Mouse (Mus musculus) gastrocnemius, postnatal 25 days (tissue): ENCODE results near the gene Csrnp2. TPM values are rescaled to one million over a fixed set of nuclear protein-coding genes. Genes with fewer than 3 reads are reported as not detected.

ENCODE experiments used
- DNase-seq: peaks from one replicate; pipeline ENCODE4 v3.0.0; 2022
- total RNA-seq, 2 experiments: library from RNA; stranded (reverse); gene quantifications; 1 replicate in 1 of 2; 2 replicates in 1 of 2; pipeline ENCODE4 v1.2.3; 2021

Gene Csrnp2
- total RNA-seq, 2 experiments from 2014 or later, result 2.1 to 2.6 TPM

DNA sequence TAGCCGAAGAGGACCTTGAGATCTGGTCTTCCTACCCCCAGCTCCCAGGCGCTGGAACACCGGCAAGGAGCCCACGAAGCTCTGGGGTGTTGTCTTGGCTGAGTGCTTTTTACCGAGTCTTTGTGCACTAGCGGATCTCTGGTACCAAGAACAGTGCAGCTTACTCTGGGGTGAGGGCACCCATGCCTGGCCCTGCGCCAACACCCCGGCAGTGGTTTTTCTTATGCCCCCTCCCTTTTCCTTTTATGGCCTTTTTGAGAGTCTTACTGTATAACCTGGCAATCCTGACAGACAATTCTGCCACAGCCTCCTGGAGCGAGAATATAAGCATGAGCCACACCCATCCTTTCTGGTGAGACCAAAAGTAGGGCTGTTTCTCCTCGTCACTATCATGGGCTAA is 16.9 kb downstream of the Csrnp2 start:
- DNase-seq, result no peak

DNA sequence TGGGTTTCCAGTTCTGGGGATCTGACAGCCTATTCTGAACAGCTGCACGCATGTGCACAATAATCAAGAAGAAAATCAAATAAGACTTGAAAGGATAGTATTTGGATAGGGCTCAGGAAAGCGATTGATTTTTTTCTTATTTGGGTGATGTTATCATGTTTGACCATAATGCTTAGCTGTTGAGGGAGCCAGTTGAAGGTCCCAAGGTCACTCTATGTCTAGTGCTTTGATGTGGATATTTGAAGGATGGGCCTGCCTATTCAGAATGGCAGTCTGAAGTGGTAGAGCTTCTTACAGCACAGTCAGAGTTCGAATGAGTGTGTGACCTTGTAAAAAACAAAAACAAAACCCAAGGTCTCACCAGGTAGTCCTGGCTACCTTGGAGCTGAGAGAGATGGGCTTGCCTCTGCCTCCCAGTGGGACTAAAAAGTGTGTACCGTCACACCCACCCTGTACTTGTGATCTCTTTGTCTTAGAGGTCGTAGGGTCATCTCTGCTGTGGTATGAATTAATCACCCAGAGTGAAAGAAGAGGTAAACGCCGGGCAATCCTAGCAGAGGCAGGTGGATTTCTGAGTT is 21.3 kb downstream of the Csrnp2 start:
- no peak for DNase-seq

DNA sequence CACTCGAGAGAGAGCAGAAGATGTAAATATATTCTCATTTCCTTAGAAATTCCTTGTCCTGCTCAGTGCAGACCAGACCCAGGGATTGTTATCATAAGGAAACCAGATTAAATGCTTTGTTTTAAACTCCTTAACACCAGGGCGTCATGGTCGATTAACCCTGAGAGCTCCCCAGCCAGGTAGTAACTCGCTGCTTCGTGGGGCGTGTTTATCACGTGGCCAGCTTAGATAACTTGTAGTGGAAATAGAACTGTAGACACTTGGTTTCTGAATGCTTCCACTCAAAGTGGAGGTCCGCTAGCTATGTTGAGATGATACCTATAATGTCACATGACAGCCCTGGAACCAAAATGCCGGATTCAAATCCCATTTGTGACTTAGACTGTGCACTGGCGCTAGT is 25.3 kb downstream of the Csrnp2 start:
- DNase-seq, result no peak

DNA sequence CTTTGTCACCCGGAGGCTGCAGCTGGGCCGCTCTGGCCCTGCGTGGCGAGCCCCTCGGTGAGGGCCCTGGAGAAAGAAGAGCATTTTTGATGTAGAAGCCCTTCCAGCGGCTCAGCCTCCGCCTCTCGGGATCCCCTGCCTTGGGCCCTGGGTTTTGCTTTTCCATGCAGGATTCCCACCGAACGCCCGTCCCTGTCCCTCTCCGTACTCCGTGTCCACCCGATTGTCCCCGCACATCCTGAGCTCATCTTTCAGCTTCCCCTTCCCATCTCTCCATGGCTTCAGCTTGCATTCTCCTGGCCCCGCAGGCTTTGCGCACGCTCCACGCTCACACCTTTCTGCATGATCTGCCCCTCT is 26.1 kb downstream of the Csrnp2 start:
- no peak for DNase-seq

DNA sequence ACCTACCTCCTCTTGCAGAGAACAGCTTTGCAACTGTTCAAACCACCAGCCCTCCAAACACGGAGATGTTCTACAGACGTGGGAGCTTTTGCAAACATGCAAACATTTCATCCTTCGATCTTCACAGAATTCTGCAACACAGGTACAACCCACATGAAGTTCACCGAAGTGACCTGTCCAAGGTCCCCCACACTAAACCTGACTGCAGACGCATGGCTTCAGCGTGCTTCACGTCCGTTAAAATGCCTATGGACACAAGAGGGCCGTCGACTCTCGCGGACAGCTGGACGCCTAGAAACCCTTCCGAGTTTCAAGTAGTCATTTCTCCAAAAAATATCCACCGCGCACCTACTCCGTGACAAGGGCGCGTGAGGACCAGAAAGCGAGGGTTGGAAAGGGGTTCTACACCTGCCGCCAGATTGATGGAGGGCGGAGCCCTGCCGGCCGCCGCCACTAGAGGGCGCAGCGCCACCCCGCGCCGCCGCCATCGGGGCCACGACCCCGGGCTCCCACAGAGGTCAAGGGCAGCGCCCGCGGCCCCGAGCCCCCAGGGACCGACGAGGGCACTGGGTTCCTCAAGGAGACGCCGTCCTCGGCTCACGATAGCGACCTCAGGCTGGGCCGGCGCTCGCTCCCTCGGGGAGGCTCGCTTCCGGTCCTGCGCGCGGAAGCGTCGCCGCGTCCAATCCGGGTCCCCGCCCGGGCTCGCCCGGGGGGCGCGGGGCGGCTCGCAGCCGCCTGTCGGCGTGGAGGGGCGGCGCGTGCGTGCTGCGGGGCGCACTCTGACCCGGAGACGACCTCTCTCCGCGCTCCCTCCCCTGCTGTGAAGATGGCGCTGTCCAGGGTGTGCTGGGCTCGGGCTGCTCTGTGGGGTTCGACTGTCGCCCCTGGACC is 26.7 kb downstream of the Csrnp2 start, which contains the start of gene Letmd1:
TSS of gene Letmd1 (plus strand) at position 729 of the 894 bp plus-strand sequence.
- peak; percentile 92 for DNase-seq

DNA sequence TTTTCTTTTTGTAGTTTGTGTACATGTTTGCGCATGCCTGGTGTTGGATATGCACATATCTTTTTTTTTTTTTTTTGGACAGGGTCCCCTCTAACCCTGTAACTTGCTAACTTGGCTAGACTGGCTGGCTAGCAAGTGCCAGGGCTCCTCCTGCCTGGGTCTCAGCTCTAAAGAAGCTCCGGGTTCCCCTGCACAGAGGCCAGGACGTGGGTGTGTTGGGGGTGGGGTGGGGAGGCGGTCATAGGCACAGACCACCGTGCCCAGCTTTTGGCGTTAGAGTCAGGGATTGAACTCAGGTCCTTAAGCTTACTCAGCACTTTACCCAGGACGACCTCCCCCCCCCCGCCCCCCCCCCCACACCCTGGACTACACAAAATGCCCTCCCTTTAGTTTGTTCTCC is 27.6 kb downstream of the Csrnp2 start:
- DNase-seq, result no peak

DNA sequence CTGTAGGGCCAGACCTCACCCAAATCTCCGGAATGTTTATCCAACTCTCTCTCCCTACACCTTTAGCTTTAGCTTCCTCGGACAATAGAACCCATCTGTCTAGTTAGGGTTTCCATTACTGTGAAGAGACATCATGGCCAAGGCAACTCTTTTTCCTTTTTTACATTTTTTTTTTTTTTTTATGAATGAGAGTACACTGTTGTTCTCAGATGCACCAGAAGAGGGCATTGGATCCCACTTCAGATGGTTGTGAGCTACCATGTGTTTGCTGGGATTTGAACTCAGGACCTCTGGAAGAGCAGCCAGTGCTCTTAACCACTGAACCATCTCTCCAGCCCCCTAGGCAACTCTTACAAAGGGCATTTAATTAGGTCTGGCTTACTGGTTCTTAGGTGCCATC is 29.9 kb downstream of the Csrnp2 start:
- no peak for DNase-seq

DNA sequence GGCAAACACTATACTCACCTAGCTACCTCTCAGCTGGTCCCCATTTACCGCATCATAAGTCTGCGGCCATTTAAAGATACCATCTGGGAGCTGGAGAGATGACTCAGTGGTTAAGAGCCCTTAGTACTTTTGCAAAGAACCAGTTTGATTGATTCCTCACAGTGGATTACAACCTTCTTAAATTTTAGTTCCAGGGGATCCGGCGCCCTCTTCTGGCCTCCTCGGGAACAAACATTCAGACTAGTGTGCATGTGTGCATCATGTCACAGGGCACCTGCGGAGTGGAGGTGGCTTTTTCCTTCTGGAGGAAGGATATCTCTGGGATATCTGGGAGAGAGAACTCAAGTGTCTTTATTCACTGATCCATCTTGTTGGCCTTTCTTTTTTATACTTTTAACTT is 31.6 kb downstream of the Csrnp2 start:
- DNase-seq, result no peak

DNA sequence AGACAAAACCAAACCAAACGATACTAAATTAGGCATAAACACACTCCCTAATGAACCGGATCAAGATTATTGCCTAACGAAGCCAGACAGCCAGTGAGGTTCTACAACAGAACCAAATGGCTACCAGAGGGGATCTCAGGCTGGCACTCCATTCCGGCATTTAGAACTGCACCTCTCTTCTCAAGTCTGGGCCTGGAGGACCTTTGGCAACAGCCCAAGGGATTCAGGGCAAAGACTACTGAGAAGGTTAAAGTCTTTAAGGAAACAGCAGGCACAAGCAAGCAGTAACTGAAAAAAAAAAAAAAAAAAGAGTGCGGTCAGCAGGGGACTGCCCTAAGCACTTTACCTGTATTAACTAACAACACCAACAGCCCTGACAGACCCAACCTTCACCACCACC is 33.2 kb downstream of the Csrnp2 start:
- no peak for DNase-seq

DNA sequence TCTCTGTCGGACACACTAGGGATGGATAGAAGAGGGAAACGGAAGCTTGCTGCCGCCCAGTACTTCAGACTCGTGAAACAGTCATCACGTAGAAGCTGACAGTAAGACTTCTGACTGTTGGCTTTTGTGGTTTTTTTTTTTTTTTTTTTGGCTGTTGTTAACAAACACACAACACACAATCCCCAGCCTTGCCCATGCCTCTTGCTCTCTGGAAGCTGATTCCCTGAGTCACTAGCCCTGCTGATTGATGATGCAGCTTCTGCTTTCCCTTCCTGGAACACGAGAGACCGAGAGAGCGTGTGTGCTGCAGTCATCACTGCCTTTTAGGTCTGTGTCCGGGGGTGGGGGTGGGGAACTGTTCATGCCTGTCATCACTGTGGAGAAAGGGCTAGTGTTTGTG is 33.6 kb downstream of the Csrnp2 start:
- no peak for DNase-seq

DNA sequence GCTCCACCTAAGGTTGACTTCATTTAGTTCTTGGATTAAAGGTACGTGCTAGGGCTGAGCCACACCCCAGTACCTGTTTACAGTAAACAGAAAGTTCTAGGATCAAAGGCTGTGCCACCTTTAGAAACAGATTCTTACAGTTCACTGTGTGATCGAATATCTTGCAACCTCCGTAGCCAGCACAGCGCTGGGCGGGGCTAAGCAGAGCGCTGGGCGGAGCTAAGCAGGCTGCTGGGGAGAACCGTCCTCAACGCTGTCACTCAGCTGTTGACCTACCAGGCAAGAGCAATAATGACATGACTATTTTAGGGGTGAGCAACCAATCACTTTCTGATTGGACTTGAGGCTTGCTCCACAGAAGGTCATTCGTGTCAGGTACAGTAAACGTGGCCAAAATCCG is 34.3 kb downstream of the Csrnp2 start:
- DNase-seq, result no peak

DNA sequence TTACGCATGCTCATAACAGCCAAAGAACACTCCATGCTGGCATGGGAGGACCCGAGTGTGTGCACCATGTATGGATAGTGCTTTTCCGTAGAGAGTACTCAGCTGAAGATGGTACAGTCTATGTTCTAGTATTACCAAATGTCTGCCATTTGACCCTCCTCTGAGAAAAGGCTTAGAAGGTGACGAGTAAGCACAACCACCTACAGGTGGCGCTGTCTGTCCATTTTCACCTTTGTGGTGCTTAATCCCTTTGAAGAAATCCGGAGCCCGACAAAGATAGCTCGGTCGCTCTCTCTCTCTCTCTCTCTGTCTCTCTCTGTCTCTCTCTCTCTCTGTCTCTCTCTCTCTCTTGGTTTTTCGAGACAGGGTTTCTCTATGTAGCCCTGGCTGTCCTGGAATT is 37.2 kb downstream of the Csrnp2 start:
- DNase-seq, result no peak

DNA sequence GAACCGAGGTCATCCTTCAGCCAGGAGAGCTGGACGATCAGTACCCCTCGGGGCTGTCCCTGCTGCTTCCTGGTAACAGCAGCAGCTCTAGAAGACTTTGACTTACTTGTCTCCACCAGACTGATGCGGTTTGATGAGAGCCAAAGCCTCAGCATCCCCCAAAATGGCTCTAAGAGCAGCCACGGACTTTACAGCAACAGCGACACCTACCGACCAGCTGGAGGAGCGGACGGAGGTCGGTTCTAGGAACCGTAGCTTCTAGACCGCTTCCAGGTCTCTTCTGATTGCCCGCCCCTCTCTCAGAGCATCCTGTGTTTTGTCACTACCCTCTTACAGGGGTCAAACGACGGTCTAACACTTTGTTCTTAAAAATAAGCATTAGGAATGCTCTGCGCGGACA is 37.9 kb downstream of the Csrnp2 start:
- DNase-seq, result peak; percentile 44

DNA sequence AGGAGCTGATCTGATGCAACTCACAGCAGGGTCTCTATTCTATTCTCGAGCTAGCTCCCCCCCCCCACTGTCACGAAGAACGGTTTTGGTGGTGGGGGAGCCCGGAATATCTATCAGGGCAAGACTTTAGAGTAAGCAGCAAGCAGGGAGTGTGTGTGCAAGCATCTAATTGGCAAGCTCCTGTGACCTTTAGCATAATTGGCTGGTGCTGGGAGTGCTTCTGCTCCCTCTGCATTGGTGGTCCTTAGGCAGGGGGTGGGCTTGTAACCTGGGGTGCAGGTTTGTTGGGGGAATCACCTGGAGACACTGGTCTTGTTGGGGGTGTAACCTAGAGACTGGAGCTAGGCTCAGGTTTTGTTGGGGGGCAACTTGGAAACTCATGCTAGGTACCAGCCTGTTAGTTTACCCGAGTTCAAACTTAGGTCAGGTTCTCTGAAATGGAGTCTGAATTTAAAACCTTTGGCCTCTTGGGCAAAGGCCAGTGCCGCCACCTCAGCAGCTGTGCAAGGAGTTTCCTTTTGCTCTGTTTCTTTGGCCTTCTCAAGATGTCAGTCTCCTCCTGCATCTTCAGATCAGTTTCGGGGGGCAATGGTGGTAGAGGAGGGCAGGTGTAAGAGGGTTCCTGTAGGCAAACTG is 38.8 kb downstream of the Csrnp2 start:
- no peak for DNase-seq

DNA sequence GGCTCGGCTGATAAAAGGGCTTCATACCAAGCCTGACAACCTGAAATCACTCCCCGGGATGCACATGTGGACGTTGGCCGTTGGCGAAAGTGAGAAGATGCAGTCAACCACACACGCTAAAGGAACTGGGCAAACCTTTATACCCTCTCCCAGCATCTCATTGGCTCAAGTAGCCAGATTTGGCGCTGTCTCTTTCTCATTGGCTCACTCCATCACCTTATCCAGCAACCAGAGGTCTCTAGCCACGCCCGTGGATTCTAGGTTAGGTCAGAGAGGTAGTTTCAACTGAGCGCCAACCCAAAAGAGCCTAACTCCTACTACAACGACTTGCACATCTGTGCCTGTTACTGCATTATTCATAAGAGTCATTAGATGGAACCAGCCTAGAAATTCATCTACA is 42.8 kb downstream of the Csrnp2 start:
- no peak for DNase-seq

DNA sequence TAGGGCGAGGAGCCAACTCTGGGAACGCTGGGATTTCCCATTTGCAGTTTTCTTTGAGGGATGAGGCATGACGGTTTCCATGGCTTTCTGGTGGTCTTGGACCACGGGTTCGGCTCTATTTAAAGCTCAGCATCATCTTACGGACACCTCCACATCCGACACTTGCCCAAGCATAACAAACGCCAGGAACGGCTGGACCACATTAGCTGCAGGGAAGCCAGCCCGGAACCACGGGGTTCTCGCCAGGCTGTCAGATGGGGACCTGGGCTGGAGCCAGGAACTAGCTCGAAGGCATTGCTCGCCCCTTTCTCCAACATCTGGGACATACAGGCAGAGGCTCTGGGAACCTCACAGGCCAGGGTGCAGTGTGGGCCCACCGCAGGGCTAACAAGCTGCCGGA is 44.0 kb downstream of the Csrnp2 start:
- DNase-seq, result peak; percentile 57

DNA sequence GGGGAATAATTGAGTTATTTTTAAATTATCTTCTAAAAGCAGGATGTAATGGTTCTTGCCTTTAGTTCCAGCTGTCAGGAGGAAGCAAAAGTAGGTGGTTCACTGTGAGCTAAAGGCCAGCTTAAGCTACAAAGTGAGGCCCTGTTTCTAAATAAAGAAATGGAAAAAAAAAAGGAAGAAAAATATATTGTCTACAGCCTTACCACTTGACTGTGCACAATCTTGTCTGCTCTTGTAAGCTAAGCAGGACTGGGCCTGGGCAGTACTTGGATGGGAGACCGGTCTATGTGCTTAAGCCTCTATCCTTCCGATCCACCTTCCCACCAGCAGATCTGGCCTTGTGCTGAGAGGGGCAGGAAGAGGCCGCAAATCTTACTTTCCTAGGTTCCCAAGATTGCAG is 45.8 kb downstream of the Csrnp2 start:
- no peak for DNase-seq

DNA sequence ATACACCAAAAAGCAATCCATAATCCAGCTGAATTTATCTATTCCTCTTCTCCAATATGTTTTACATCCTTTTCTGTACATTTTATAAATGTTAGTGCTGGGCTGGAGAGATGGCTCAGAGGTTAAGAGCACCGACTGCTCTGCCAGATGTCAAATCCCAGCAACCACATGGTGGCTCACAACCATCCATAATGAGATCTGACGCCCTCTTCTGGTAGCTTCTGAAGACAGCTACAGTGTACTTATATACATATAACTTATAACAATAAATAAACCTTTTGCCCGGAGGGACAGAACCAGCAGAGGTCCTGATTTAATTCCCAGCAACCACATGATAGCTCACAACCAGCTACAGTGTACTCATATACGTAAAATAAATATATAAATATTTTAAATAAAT is 46.7 kb downstream of the Csrnp2 start:
- no peak for DNase-seq

DNA sequence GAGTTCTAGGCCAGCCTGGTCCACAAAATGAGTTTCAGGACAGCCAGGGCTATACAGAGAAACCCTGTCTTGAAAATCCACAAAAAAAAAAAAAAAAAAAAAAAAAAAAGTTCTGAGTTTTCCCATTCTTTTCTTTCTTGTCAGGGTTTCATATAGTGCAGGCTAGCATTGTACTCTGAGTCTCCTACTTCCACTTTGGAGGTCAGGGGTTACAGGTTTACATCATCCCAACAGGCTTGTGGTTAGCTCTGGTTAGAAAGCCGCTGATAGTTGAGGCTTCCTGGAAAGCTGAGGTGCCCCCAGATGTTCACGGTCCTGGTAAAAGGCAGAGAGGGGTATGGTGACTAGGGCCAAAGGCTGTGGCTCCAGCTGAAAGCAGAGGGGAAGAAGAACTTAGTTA is 48.4 kb downstream of the Csrnp2 start:
- DNase-seq, result no peak

DNA sequence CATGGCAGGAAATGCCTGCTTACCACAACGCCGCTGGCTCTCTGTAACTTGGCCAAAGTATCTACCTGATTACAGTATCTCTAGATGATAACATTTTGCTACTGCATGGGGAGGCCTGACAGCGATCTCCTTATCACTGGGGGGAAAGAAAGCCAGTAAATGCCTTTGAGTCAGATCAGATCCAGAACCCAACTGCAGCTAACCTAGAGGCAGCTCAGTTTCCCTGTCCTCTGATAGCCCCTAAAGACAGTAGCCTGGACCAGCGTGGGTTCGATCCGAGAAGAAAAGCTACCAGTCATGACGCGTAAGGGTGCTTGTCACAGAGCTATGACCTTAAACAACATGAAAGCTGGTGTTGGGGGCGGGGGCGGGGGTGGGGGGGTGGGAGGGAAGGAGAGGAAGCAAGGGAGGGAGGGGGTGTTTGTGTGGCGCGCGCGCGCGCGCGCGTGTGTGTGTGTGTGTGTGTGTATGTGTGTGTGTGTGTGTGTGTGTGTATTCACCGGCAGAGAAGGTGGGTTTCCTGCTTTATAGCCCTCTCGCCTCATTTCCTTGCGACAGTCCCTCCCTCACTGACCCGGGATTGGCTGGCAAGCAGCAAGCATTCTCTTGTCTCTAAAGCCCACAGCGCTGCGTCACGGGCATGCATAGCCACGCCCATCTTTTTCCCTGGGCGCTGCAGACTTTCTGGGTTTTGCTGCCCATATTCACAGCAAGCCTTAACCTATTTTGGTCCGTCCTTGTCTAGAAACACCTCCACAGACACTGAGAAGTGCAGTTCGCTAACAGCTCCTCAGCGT is 52.0 kb downstream of the Csrnp2 start:
- peak; percentile 83 for DNase-seq

DNA sequence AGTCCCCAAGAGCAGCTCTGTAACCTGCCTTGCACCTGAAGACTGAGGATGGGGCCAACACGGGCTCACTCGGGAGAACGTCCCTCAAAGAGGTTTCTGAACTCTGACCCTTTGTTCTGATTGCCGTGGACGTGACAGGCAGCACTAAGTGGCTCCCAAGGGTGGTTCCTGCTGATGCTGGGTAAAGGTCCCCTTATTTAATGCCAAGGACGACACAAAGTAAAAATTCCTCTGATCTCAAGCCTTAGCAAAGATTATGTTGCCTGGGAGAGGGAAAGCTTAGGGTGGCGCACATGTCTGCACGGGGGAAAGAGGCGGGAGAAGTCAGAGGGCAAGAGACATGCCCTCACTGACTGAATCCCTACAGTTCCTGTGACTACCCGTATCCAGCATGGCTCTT is 58.8 kb downstream of the Csrnp2 start:
- no peak for DNase-seq

DNA sequence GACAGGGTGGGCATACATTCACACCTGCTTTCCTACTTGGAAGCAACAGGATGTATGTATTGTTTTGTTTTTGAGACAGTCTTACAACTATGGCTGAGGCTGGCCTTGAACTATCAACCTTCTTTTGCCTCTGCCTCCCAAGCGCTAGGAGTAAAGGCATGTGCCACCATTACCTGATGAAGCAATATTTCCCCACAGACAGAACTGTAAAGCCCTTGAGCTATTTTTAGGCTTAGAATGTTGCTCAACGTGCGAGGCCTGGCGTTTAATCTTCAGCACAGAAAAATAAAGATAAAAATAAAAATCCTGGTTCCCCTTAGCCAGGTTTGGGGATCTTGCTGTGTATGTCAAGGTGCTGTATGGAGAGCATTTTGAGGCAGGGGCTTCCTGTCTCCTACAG is 59.2 kb downstream of the Csrnp2 start:
- no peak for DNase-seq

DNA sequence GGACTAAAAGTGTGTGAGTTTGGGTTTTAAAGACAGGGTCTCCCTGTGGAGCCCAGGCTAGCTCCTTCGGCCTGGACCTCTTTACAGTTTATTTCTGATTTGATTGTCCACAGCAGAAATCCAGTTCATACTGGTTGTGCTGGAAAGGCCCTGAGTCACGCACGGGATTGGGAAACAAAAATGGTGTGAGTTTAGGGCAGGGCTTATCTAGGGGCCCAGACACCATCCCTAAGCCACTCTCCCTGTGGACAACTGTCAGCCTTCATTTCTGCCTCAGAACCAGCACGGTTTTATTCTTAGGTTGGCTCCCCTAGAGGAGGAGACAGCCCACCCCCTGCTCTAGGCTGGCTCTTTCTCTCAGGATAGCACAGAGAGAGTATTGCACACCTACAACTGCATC is 62.1 kb downstream of the Csrnp2 start:
- no peak for DNase-seq
